Mouse (Mus musculus): Measurements from ENCODE around the gene Sdc4. TPM values are rescaled to one million over a fixed set of nuclear protein-coding genes. Genes with fewer than 3 reads are reported as not detected.

The Sdc4 gene
- polyA plus RNA-seq, 1 experiment, result 37.6 TPM

DNA sequence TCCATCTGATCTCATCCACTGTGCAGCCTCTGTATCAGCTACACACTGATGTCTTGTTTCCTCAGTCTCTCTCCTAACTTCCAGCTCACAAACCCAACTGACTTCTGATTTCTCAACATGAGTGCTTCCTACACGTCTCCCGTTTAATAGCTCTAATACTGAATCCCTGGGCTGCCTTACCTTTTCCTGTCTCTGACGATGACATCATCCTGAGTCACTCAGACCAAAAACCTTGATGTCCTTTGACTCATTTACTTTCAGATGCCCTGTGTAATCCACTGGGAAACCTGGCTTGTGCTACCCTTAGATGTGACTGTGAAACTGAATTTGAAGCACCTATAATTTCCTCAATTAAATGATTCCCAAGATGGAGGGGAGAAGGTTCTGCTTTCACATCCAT is 60.7 kb downstream of the Sdc4 start:
- Histone ChIP-seq H3K4me3 (ENCODE audit: insufficient read depth, low read depth, low read length) (no peak overlapping the region), H3K4me1 (ENCODE audit: control insufficient read depth, insufficient read depth, insufficient read length, low read length) (no peaks in the 10 kb centered on the region), H3K27ac (replicated peaks; ENCODE audit: low read depth, low read length) (no peak overlapping the region)

DNA sequence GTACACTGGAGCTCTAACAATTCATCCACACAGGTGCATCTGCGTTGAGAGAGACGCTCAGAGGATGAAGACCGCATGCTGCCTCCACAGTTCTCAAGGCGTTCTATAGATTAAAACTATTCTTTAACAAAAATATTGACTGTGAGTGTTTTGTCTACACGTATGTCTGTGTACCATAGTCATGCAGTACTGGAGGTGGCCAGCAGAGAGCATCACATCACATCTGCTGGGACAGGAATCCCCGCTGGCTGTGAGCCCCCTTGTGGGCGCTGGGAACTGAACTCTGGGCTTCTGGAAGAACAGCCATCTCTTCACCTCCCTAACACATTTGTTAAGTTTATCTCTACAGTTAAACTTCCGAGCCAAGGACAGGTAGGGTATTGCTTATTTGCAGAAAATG is 62.0 kb downstream of the Sdc4 start:
- Histone ChIP-seq H3K4me1 (ENCODE audit: control insufficient read depth, insufficient read depth, insufficient read length, low read length) (no peaks in the 10 kb centered on the region), H3K4me3 (ENCODE audit: insufficient read depth, low read depth, low read length) (no peak overlapping the region), H3K27ac (replicated peaks; ENCODE audit: low read depth, low read length) (no peak overlapping the region)

DNA sequence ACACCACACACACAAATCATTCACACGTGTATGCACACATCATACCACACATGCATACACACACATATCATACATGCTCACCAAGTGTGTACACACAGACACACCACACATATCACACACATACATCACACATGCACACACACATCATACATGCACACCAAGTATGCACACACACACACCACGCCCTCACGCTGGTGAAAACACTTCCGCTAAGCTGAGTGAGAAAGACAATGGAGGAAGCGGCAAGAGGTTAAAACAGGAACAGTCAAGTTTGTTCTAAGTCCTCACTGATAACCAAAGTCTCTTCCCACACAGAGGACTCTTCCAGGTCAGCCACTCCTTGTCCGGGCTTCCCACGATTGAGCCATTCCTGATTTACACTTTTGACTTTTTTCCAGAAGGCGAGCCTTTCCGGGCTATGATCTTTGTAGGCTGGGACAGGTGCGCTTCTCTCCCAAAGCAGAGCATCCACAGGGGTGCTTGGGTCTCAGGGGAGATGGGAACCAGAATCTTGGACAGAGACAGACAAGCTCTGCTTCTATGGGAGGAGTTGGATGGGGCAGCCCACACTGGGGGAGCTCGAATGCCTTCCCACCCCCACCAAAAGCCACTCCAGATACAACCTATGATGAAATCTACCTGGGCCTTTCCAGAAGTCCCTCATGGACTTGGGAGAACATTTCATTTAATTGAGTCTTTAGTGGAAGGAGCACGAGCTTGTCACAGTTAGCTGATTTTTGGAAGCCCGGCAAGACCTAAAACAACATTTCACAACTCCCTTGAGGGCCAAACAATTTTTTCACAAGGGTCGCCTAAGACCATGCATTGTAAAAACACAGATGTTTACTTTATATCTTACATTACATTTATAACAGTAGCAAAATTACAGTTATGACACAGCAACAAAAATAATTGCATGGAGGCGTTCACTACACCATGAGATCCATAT is 65.9 kb downstream of the Sdc4 start:
- Histone ChIP-seq H3K4me3 (ENCODE audit: insufficient read depth, low read depth, low read length) (no peak overlapping the region), H3K4me1 (ENCODE audit: control insufficient read depth, insufficient read depth, insufficient read length, low read length) (no peaks in the 10 kb centered on the region), H3K27ac (replicated peaks; ENCODE audit: low read depth, low read length) (no peak overlapping the region)

Other genes with a start within 250 kb of the Sdc4 start
- not detected in 2 replicates for gene Wfdc15a, start 243.8 kb downstream of the Sdc4 start, polyA plus RNA-seq (2012; ENCODE audit: insufficient read depth, insufficient read length, missing spikeins)
- gene Wfdc15b, start 222.2 kb downstream of the Sdc4 start, polyA plus RNA-seq (2012; ENCODE audit: insufficient read depth, insufficient read length, missing spikeins), result not detected in 2 replicates
- not detected in 2 replicates for gene Svs2, start 205.4 kb downstream of the Sdc4 start, polyA plus RNA-seq (2012; ENCODE audit: insufficient read depth, insufficient read length, missing spikeins)
- gene Svs3b, start 187.2 kb downstream of the Sdc4 start, polyA plus RNA-seq (2012; ENCODE audit: insufficient read depth, insufficient read length, missing spikeins), result not detected in 2 replicates
- not detected in 2 replicates for gene Svs4, start 165.4 kb downstream of the Sdc4 start, polyA plus RNA-seq (2012; ENCODE audit: insufficient read depth, insufficient read length, missing spikeins)
- not detected in 2 replicates for gene Svs3a, start 154.6 kb downstream of the Sdc4 start, polyA plus RNA-seq (2012; ENCODE audit: insufficient read depth, insufficient read length, missing spikeins)
- not detected in 2 replicates for gene Svs6, start 127.1 kb downstream of the Sdc4 start, polyA plus RNA-seq (2012; ENCODE audit: insufficient read depth, insufficient read length, missing spikeins)
- gene Svs5, start 111.1 kb downstream of the Sdc4 start, polyA plus RNA-seq (2012; ENCODE audit: insufficient read depth, insufficient read length, missing spikeins), result not detected in 2 replicates
- 2.6 TPM in 1 of 2 replicates, not detected in the other for gene Slpi, start 54.8 kb downstream of the Sdc4 start, polyA plus RNA-seq (2012; ENCODE audit: insufficient read depth, insufficient read length, missing spikeins)
- gene Rbpjl, start 40.7 kb downstream of the Sdc4 start, polyA plus RNA-seq (2012; ENCODE audit: insufficient read depth, insufficient read length, missing spikeins), result not detected in 2 replicates
- gene Matn4, start 38.7 kb downstream of the Sdc4 start, polyA plus RNA-seq (2012; ENCODE audit: insufficient read depth, insufficient read length, missing spikeins), result 0.52 TPM in 1 of 2 replicates, not detected in the other
- 24.4 and 27.2 TPM in 2 replicates for gene Sys1, start 13.1 kb upstream of the Sdc4 start, polyA plus RNA-seq (2012; ENCODE audit: insufficient read depth, insufficient read length, missing spikeins)
- gene Gm20458, start 17.1 kb upstream of the Sdc4 start, polyA plus RNA-seq (2012; ENCODE audit: insufficient read depth, insufficient read length, missing spikeins), result 2.4 TPM in 1 of 2 replicates, not detected in the other
- not detected in 2 replicates for gene Trp53tg5, start 29.8 kb upstream of the Sdc4 start, polyA plus RNA-seq (2012; ENCODE audit: insufficient read depth, insufficient read length, missing spikeins)
- 23.0 and 26.8 TPM in 2 replicates for gene Dbndd2, start 42.2 kb upstream of the Sdc4 start, polyA plus RNA-seq (2012; ENCODE audit: insufficient read depth, insufficient read length, missing spikeins)
- gene Pigt, start 53.6 kb upstream of the Sdc4 start, polyA plus RNA-seq (2012; ENCODE audit: insufficient read depth, insufficient read length, missing spikeins), result 15.7 and 21.6 TPM in 2 replicates
- not detected in 2 replicates for gene Wfdc2, start 118.5 kb upstream of the Sdc4 start, polyA plus RNA-seq (2012; ENCODE audit: insufficient read depth, insufficient read length, missing spikeins)
- gene Spint3, start 129.6 kb upstream of the Sdc4 start, polyA plus RNA-seq (2012; ENCODE audit: insufficient read depth, insufficient read length, missing spikeins), result not detected in 2 replicates
- gene Wfdc6a, start 141.6 kb upstream of the Sdc4 start, polyA plus RNA-seq (2012; ENCODE audit: insufficient read depth, insufficient read length, missing spikeins), result not detected in 2 replicates
- gene Eppin, start 149.7 kb upstream of the Sdc4 start, polyA plus RNA-seq (2012; ENCODE audit: insufficient read depth, insufficient read length, missing spikeins), result not detected in 2 replicates
- gene Wfdc6b, start 169.6 kb upstream of the Sdc4 start, polyA plus RNA-seq (2012; ENCODE audit: insufficient read depth, insufficient read length, missing spikeins), result not detected in 2 replicates
- not detected in 2 replicates for gene Wfdc8, start 169.7 kb upstream of the Sdc4 start, polyA plus RNA-seq (2012; ENCODE audit: insufficient read depth, insufficient read length, missing spikeins)
- not detected in 2 replicates for gene Wfdc16, start 194.9 kb upstream of the Sdc4 start, polyA plus RNA-seq (2012; ENCODE audit: insufficient read depth, insufficient read length, missing spikeins)
- gene Wfdc10, start 212.2 kb upstream of the Sdc4 start, polyA plus RNA-seq (2012; ENCODE audit: insufficient read depth, insufficient read length, missing spikeins), result not detected in 2 replicates
- not detected in 2 replicates for gene Wfdc9, start 212.7 kb upstream of the Sdc4 start, polyA plus RNA-seq (2012; ENCODE audit: insufficient read depth, insufficient read length, missing spikeins)
- gene Wfdc11, start 230.2 kb upstream of the Sdc4 start, polyA plus RNA-seq (2012; ENCODE audit: insufficient read depth, insufficient read length, missing spikeins), result not detected in 2 replicates
- not detected in 2 replicates for gene Wfdc13, start 241.2 kb upstream of the Sdc4 start, polyA plus RNA-seq (2012; ENCODE audit: insufficient read depth, insufficient read length, missing spikeins)

Measured in brown adipose tissue, adult 24 weeks (tissue).